Mouse (Mus musculus) embryonic facial prominence, embryonic 11.5 days (tissue): ENCODE measurements around the gene Mroh3. TPM values are rescaled to one million over a fixed set of nuclear protein-coding genes. Genes with fewer than 3 reads are reported as not detected.
A peak's percentile ranks its signal among the peaks of the same experiment; 100 is the strongest.

Experiments used
- ATAC-seq: fragments of 200-750 bp; cut with Nextera tagmentation; replicated peaks from 2 replicates; pipeline ENCODE4 v1.8.0; 2017; ENCODE audit warnings: low read depth; ENCODE audit not compliant: insufficient number of reproducible peaks, low FRiP score, low TSS enrichment
- DNase-seq: peaks from one replicate; pipeline ENCODE4 v3.0.0-alpha.2; 2015; ENCODE audit warnings: low spot score
- H3K27ac ChIP-seq: fragments of 300-500 bp; sonication (generic); replicated peaks from 2 replicates; pipeline ENCODE4 v1.5.1; 2014; ENCODE audit warnings: mild to moderate bottlenecking, low read depth, low read length, control low read depth
- H3K27me3 ChIP-seq: fragments of 300-500 bp; sonication (generic); 2 replicates; pipeline ENCODE4 v1.6.1; 2014; ENCODE audit warnings: mild to moderate bottlenecking, low read length, moderate library complexity, mixed read lengths; ENCODE audit not compliant: control insufficient read depth, insufficient read depth
- H3K36me3 ChIP-seq: fragments of 300-500 bp; sonication (generic); replicated peaks from 2 replicates; pipeline ENCODE4 v1.6.1; 2014; ENCODE audit warnings: low read depth, mild to moderate bottlenecking, low read length, moderate library complexity, mixed read lengths; ENCODE audit not compliant: control insufficient read depth, insufficient read depth
- H3K4me1 ChIP-seq: fragments of 300-500 bp; sonication (generic); 2 replicates; pipeline ENCODE4 v1.6.1; 2014; ENCODE audit warnings: low read length, mixed read lengths; ENCODE audit not compliant: control insufficient read depth, insufficient read depth
- H3K4me2 ChIP-seq: fragments of 300-500 bp; sonication (generic); 2 replicates; pipeline ENCODE4 v1.6.1; 2014; ENCODE audit warnings: low read depth, mild to moderate bottlenecking, control low read depth, low read length, moderate library complexity
- H3K4me3 ChIP-seq: fragments of 300-500 bp; sonication (generic); 2 replicates; pipeline ENCODE4 v1.5.1; 2014; ENCODE audit warnings: low read depth, low read length, control low read depth
- H3K9ac ChIP-seq: fragments of 300-500 bp; sonication (generic); replicated peaks from 2 replicates; pipeline ENCODE4 v1.6.1; 2014; ENCODE audit warnings: mild to moderate bottlenecking, control low read depth, low read length
- H3K9me3 ChIP-seq: fragments of 300-500 bp; sonication (generic); replicated peaks from 2 replicates; pipeline ENCODE4 v1.6.1; 2016; ENCODE audit warnings: mild to moderate bottlenecking, low read length, inconsistent platforms, mixed read lengths; ENCODE audit not compliant: control insufficient read depth
- WGBS: fragments of 180-500 bp; shearing (Covaris S2); extraction: QIAGEN DNeasy Blood & Tissue Kit; methylation state at CpG from one replicate; pipeline ENCODE4 v1.1.7; 2014; 5-methylcytosine and 5-hydroxymethylcytosine counted together
- polyA plus RNA-seq: library from polyadenylated mRNA; unstranded; fragments of >200 nt; fragmentation: Nextera tagmentation; extraction: Ambion mirVana; gene quantifications from 2 replicates; pipeline ENCODE4 v1.2.1, GENCODE M21; 2014

The Mroh3 gene
- 0.54 TPM in 1 of 2 replicates, not detected in the other for polyA plus RNA-seq

- peak; percentile 70; the same call in 1 of the 2 replicates for ATAC-seq
- no peaks in the 10 kb centered on the region for H3K9me3 ChIP-seq
- no peaks in the 10 kb centered on the region for H3K4me1 ChIP-seq
- H3K36me3 ChIP-seq = no peaks in the 10 kb centered on the region; the same call in 1 of the 2 replicates
- peak; percentile 68 for DNase-seq
- no peak within 1 kb of the TSS for H3K27ac ChIP-seq
- no peaks in the 10 kb centered on the region for H3K27me3 ChIP-seq
- WGBS = 36% methylated on average over 3 of the region's 3 CpGs
- no peak within 1 kb of the TSS for H3K4me3 ChIP-seq
- H3K4me2 ChIP-seq = no peak within 1 kb of the TSS
- H3K9ac ChIP-seq = no peak within 1 kb of the TSS
These were observed at the start of gene Mroh3 for GRCm38 (mm10) chr1:136212803-136213202. TSS of gene Mroh3 (minus strand) at chr1:136212828.

GRCm38 (mm10) chr1:136260635-136261238, 48.1 kb upstream of the Mroh3 start, which contains the start of gene Gpr25:
TSS of gene Gpr25 (minus strand) at chr1:136260873.
- Histone ChIP-seq H3K36me3 (no peaks in the 10 kb centered on the region), H3K27ac (no peak within 1 kb of the TSS), H3K9ac (peak within 1 kb of the TSS; percentile 49), H3K4me3 (peak within 1 kb of the TSS; percentile 47), H3K27me3 (peaks cover 29% of the 10 kb centered on the region), H3K9me3 (no peaks in the 10 kb centered on the region), H3K4me1 (no peaks in the 10 kb centered on the region), H3K4me2 (peak within 1 kb of the TSS; percentile 93)
- peak; percentile 24 for ATAC-seq
- no peak for DNase-seq
- 8% methylated on average over 28 of the region's 28 CpGs for WGBS

- DNase-seq = peak; percentile 73
- H3K4me3 ChIP-seq = peak overlapping the region; percentile 47
- H3K36me3 ChIP-seq = no peaks in the 10 kb centered on the region
- H3K27me3 ChIP-seq = peaks cover 29% of the 10 kb centered on the region
- H3K9me3 ChIP-seq = no peaks in the 10 kb centered on the region
- H3K4me1 ChIP-seq = no peaks in the 10 kb centered on the region
- peak; percentile 67 for ATAC-seq
- H3K9ac ChIP-seq = peak overlapping the region; percentile 49
- under 1% methylated on average over 75 of the region's 95 CpGs for WGBS
- peak overlapping the region; percentile 93 for H3K4me2 ChIP-seq
- H3K27ac ChIP-seq = no peak overlapping the region
These were observed 47.4 kb upstream of the Mroh3 start for GRCm38 (mm10) chr1:136259893-136260634.

- no peak for DNase-seq
- H3K27me3 ChIP-seq = peaks cover 29% of the 10 kb centered on the region
- H3K27ac ChIP-seq = no peak overlapping the region
- no peaks in the 10 kb centered on the region for H3K9me3 ChIP-seq
- H3K9ac ChIP-seq = no peak overlapping the region; the same call in 1 of the 2 replicates
- 2% methylated on average over 16 of the region's 16 CpGs for WGBS
- no peaks in the 10 kb centered on the region for H3K36me3 ChIP-seq
- H3K4me3 ChIP-seq = peak overlapping the region; percentile 47
- peak overlapping the region; percentile 93 for H3K4me2 ChIP-seq
- no peak for ATAC-seq
- H3K4me1 ChIP-seq = no peaks in the 10 kb centered on the region
These were observed 46.9 kb upstream of the Mroh3 start for GRCm38 (mm10) chr1:136259543-136259892.

- Histone ChIP-seq H3K4me3 (no peak overlapping the region), H3K4me2 (no peak overlapping the region), H3K9me3 (no peaks in the 10 kb centered on the region), H3K27me3 (peaks cover 29% of the 10 kb centered on the region), H3K27ac (no peak overlapping the region), H3K36me3 (no peaks in the 10 kb centered on the region), H3K4me1 (no peaks in the 10 kb centered on the region), H3K9ac (no peak overlapping the region)
- 72% methylated on average over 9 of the region's 9 CpGs for WGBS
- DNase-seq = no peak
- ATAC-seq = no peak
These were observed 45.9 kb upstream of the Mroh3 start for GRCm38 (mm10) chr1:136258495-136258894.

- Histone ChIP-seq H3K36me3 (no peaks in the 10 kb centered on the region), H3K4me1 (no peaks in the 10 kb centered on the region), H3K27me3 (peaks cover 20% of the 10 kb centered on the region), H3K27ac (no peak overlapping the region), H3K4me3 (no peak overlapping the region), H3K9me3 (no peaks in the 10 kb centered on the region), H3K4me2 (no peak overlapping the region), H3K9ac (no peak overlapping the region)
- no peak for DNase-seq
- WGBS = 47% methylated on average over 8 of the region's 8 CpGs
- no peak for ATAC-seq
These were observed 43.0 kb upstream of the Mroh3 start for GRCm38 (mm10) chr1:136255657-136256056.

- no peak for DNase-seq
- Histone ChIP-seq H3K27me3 (peaks cover 16% of the 10 kb centered on the region), H3K9ac (no peak overlapping the region), H3K27ac (no peak overlapping the region), H3K4me1 (no peaks in the 10 kb centered on the region), H3K9me3 (no peaks in the 10 kb centered on the region), H3K36me3 (no peaks in the 10 kb centered on the region), H3K4me2 (no peak overlapping the region), H3K4me3 (no peak overlapping the region)
- 35% methylated on average over 6 of the region's 6 CpGs for WGBS
- no peak for ATAC-seq
These were observed 42.5 kb upstream of the Mroh3 start for GRCm38 (mm10) chr1:136255174-136255573.

GRCm38 (mm10) chr1:136254503-136255065, 42.0 kb upstream of the Mroh3 start:
- ATAC-seq = no peak

More at GRCm38 (mm10) chr1:136254503-136255065, 42.0 kb upstream of the Mroh3 start:
- no peak overlapping the region for H3K9ac ChIP-seq
- H3K4me1 ChIP-seq = no peaks in the 10 kb centered on the region
- H3K4me2 ChIP-seq = no peak overlapping the region
- WGBS = 81% methylated on average over 10 of the region's 10 CpGs
- no peak overlapping the region for H3K27ac ChIP-seq
- no peak overlapping the region for H3K4me3 ChIP-seq
- H3K9me3 ChIP-seq = no peaks in the 10 kb centered on the region
- peaks cover 11% of the 10 kb centered on the region for H3K27me3 ChIP-seq
- no peak for DNase-seq
- H3K36me3 ChIP-seq = no peaks in the 10 kb centered on the region
